Mouse (Mus musculus): ENCODE measurements around the gene Rbbp5.

DNA sequence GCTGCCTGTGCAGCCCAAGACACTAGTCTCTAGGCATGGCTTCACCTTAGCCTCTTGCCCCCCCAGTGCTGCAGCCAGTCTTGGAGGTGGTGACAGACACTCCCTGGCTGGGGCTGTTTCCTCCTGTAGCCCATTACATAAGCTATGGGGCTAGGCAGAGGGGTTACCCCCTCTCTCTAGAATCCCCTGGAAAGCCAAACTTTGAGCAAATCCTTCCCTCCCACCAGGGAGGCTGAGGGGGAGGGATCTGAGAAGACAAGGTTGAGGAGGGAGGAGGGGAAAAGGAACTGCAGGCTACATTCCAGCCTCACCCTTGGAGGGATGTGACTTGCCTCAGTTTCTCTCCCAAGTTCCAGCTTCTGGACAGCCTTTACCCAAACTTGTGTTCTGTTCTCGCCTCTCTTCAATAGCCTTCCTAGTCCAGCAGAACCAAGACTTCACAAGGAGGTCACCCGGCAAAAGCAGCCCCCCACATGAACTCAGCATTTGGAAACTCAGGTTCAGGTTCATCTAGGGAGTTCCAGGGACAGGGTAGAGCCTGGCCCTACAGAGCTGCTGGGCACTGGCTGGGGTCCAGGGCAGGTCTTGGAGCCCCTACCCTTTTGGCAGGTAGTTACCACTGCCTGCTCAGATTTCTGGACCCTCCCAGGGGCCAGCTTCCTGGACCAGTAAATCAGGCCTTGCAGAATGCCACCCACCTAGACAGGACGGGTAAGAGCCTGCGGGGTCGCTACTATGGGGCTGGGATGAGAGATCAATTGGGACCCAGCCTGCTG lies 64.8 kb downstream of the Rbbp5 start:
- no peak for TF ChIP-seq CTCF (IDR thresholded peaks at IDR 0.05; ENCODE audit: insufficient read depth, low read depth, low read length)
- TF ChIP-seq POLR2A (IDR thresholded peaks at IDR 0.05; ENCODE audit: insufficient read depth, low read depth, low read length): no peak

Data from olfactory bulb, adult 2 months (tissue).